Mouse (Mus musculus) kidney, adult 2 months (tissue): ENCODE data around the gene Ankrd13d. TPM values are rescaled to one million over a fixed set of nuclear protein-coding genes. Genes with fewer than 3 reads are reported as not detected.
A peak's percentile ranks its signal among the peaks of the same experiment; 100 is the strongest.

Source experiments
- DNase-seq: peaks from one replicate; pipeline ENCODE4 v3.0.0; 2021
- H3K27ac ChIP-seq: fragments of 200-500 bp; 2 replicates; pipeline ENCODE4 v1.5.1; 2012; ENCODE audit warnings: low read depth, low read length, control low read depth, inconsistent platforms; ENCODE audit not compliant: insufficient read depth
- H3K27me3 ChIP-seq: fragments of 200-500 bp; replicated peaks from 2 replicates; pipeline ENCODE4 v1.6.1; 2012; ENCODE audit warnings: mild to moderate bottlenecking, moderate library complexity, low read length, inconsistent platforms; ENCODE audit not compliant: control insufficient read depth, insufficient read depth
- H3K36me3 ChIP-seq: fragments of 200-500 bp; 2 replicates; pipeline ENCODE4 v1.6.1; 2012; ENCODE audit warnings: mild to moderate bottlenecking, moderate library complexity, low read length, inconsistent platforms; ENCODE audit not compliant: control insufficient read depth, insufficient read depth
- H3K4me1 ChIP-seq: fragments of 200-500 bp; 2 replicates; pipeline ENCODE4 v1.6.1; 2011; ENCODE audit warnings: low read length; ENCODE audit not compliant: control insufficient read depth, insufficient read depth
- H3K4me3 ChIP-seq: fragments of 200-500 bp; 2 replicates; pipeline ENCODE4 v1.5.1; 2011; ENCODE audit warnings: mild to moderate bottlenecking, low read depth, low read length, control low read depth; ENCODE audit not compliant: insufficient read depth
- CTCF ChIP-seq: fragments of 200-500 bp; conservative IDR thresholded peaks from 2 replicates; pipeline ENCODE4 v1.5.1; 2011; ENCODE audit warnings: low read depth, mild to moderate bottlenecking, control low read depth, low read length, moderate library complexity, mixed read lengths; ENCODE audit not compliant: insufficient read depth, insufficient read length
- POLR2A ChIP-seq: fragments of 200-500 bp; IDR thresholded peaks from one replicate; pipeline ENCODE4 v1.6.1; 2011; ENCODE audit warnings: low read depth, low read length, control low read depth
- WGBS: fragments of 180-500 bp; shearing (Covaris S2); methylation state at CpG from one replicate; pipeline ENCODE4 v1.1.7; 2018; 5-methylcytosine and 5-hydroxymethylcytosine counted together
- polyA plus RNA-seq: library from polyadenylated mRNA; depleted of rRNA; stranded (reverse); fragments of >200 nt; gene quantifications from 2 replicates; pipeline ENCODE4 v1.2.3, GENCODE M21; 2012

Gene Ankrd13d
- polyA plus RNA-seq, 1 experiment = 4.2 TPM

DNA sequence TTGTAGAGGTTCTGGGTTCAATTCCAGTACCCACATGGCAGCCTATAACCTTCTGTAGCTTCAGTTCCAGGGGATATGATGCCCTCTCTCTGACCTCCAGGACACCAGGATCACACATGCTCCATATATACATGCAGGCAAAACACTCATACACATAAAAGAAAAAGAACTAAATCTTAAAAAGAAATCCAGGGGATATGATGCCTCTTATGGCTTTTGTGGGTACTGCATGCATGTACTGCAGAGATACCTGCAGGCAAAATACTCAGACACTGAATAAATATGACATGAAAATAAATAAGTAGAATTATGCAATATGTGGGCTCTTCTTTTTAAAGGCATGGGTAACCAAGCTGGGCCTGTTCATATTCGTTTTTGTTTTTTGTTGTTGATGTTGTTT lies 35.9 kb downstream of the Ankrd13d start:
- Histone ChIP-seq H3K27ac (no peak overlapping the region), H3K4me3 (no peak overlapping the region), H3K27me3 (no peaks in the 10 kb centered on the region), H3K4me1 (no peaks in the 10 kb centered on the region), H3K36me3 (no peaks in the 10 kb centered on the region)
- DNase-seq = peak; percentile 10
- 69% methylated on average over 1 of the region's 1 CpGs for WGBS
- TF ChIP-seq POLR2A (no peak), CTCF (no peak)

DNA sequence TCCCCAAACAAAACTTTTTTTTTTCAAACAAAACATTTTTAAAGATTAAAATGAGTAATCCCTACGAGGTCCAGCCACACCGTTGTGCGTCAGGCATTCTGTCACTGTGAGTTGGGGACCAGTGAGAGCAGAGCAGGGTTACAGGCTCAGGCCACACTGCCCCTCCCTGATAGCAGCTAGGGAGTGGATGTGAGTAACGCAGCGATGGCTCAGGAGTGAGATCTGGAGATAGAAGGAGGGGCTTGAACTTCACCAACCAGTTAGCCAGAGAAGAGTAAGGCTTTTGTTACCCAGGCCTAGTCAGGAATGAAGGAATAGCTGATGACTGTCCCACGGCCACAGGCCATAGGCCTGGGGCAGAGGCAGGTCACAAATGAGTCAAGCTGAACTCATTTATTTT lies 38.2 kb downstream of the Ankrd13d start:
- 91% methylated on average over 6 of the region's 6 CpGs for WGBS
- Histone ChIP-seq H3K27me3 (no peaks in the 10 kb centered on the region), H3K36me3 (no peaks in the 10 kb centered on the region), H3K4me3 (no peak overlapping the region), H3K4me1 (no peaks in the 10 kb centered on the region), H3K27ac (no peak overlapping the region)
- no peak for DNase-seq
- TF ChIP-seq POLR2A = no peak
- no peak for TF ChIP-seq CTCF

DNA sequence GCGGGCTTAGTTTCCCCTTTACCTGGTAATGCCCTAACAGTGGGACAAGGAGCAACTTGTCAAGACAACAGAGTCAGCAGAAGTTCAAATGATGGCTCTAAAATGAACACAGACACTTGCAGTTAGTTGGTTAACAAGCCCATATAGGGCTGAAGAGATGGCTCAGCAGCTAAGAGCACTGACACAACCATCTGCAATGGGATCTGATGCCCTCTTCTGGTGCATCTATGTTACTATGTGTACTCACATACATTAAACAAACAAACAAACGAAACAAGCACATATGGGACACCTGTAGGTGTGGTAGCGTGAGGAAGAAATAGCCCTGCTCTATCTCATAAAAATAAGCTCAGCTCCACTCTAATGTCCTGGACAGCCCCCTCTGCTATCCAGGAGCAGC lies 40.5 kb downstream of the Ankrd13d start:
- H3K4me3 ChIP-seq = no peak overlapping the region
- no peak for DNase-seq
- no peaks in the 10 kb centered on the region for H3K27me3 ChIP-seq
- whole genome bisulfite sequencing = 79% methylated on average over 3 of the region's 3 CpGs
- TF ChIP-seq POLR2A (no peak), CTCF (no peak)
- H3K27ac ChIP-seq = no peak overlapping the region
- H3K4me1 ChIP-seq = no peaks in the 10 kb centered on the region
- H3K36me3 ChIP-seq = no peaks in the 10 kb centered on the region

DNA sequence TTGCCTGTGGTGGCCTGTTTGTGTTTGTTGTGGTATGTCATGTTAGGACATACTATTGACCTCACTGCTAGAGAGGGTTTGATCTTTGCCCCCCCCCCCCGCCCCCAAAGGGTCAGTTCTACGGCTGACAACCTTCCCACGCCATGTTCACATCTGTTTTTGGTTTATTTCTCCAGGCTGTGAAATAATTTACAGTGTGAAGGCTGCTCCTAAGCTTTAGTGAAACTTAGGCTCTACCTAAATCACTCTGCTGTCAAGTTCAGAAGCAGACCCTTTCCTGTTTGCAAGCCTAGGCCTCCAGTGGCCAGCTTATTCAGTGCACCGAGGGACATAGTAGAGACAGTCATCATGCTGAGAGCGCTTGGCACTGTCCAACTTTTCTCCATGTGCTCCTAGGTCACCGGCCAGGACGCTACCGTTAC lies 42.7 kb downstream of the Ankrd13d start:
- no peak for DNase-seq
- no peak overlapping the region for H3K4me3 ChIP-seq

DNA sequence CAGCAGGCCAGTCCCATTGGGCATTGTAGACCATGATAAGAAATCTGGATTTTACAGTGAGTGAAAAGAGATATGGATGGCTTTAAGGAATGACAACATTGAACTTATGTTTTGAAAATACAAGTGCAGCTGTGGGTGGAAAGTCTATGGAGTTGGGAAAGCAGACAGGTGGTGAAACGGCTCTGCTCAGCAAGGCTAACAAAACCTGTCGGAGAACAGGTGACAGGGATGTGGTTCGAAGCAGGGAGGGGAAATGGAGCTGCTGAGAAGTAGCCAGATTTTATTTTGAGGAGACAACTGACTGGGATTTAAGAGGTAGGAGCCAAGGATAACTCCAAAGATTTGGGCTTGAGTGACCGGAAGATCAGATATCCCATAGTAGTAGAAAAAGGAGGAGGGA lies 48.4 kb downstream of the Ankrd13d start:
- TF ChIP-seq POLR2A (no peak), CTCF (no peak)
- no peak for DNase-seq
- 71% methylated on average over 4 of the region's 4 CpGs for WGBS
- H3K4me1 ChIP-seq = peaks cover 11% of the 10 kb centered on the region
- no peaks in the 10 kb centered on the region for H3K36me3 ChIP-seq
- no peak overlapping the region for H3K27ac ChIP-seq
- no peak overlapping the region for H3K4me3 ChIP-seq
- no peaks in the 10 kb centered on the region for H3K27me3 ChIP-seq

More for the DNA sequence above, 42.7 kb downstream of the Ankrd13d start:
- 55% methylated on average over 8 of the region's 8 CpGs for WGBS
- H3K27me3 ChIP-seq = no peaks in the 10 kb centered on the region
- no peak overlapping the region for H3K27ac ChIP-seq
- no peaks in the 10 kb centered on the region for H3K36me3 ChIP-seq
- H3K4me1 ChIP-seq = no peaks in the 10 kb centered on the region
- TF ChIP-seq POLR2A (no peak), CTCF (no peak)

DNA sequence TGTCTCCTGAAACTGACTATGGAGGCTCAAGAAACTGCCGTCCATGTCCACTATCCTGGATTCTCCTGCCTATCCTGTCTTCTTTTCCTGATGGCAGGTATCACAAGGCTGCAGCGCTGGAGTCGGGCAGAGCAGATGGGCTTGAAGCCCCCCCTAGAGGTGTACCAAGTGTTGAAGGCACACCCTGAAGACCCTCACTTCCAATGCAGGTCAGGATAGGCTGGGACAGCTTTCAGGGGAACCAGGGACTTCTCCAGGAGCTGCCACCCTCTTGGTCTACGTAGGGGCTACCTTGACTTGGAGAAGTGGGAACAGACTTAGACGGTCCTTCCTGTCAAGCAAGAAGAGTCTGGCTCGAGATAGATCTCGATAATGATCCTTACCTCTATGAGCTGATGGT lies 50.3 kb downstream of the Ankrd13d start:
- Histone ChIP-seq H3K27me3 (no peaks in the 10 kb centered on the region), H3K27ac (no peak overlapping the region), H3K4me1 (peaks cover 11% of the 10 kb centered on the region), H3K4me3 (no peak overlapping the region), H3K36me3 (no peaks in the 10 kb centered on the region)
- no peak for TF ChIP-seq POLR2A
- TF ChIP-seq CTCF = no peak
- DNase-seq = no peak
- 83% methylated on average over 7 of the region's 7 CpGs for WGBS

DNA sequence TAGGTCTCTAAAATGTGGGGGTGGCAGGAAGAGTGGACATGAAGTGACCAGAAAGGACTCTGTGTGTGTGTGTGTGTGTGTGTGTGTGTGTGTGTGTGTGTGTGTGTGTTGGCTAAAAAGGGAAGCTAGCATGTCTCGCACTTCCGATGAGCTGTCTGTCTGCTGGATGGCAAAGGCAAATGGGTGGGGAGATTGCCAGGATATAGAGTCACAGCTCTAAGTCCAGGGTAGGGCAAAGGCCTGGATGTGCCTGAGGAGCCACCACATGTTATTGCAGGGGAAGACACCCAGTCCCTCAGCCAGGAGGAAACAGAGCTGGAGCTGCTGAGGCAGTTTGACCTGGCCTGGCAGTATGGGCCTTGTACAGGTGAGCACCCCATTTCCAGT lies 50.8 kb downstream of the Ankrd13d start:
- no peak for DNase-seq
- H3K4me1 ChIP-seq = peaks cover 11% of the 10 kb centered on the region
- TF ChIP-seq POLR2A (no peak), CTCF (no peak)

More for the DNA sequence above, 50.8 kb downstream of the Ankrd13d start:
- Histone ChIP-seq H3K27ac (peak overlapping the region; percentile 97), H3K4me3 (peak overlapping the region; percentile 84), H3K27me3 (no peaks in the 10 kb centered on the region), H3K36me3 (no peaks in the 10 kb centered on the region)
- WGBS = 9% methylated on average over 2 of the region's 2 CpGs
